Mouse (Mus musculus) Patski (cell line): ENCODE results near the gene Gng2. TPM values are rescaled to one million over a fixed set of nuclear protein-coding genes. Genes with fewer than 3 reads are reported as not detected.
"Not testable (repeated sequence)": the region's sequence is repeated elsewhere in the genome, so short reads cannot be mapped to it uniquely, and the experiment has no call there.

Experiments used
- ATAC-seq: fragments of 100-300 bp; one replicate; pipeline ENCODE4 v1.8.0; 2021
- CTCF ChIA-PET: fragments of 350-600 bp; sonication (Branson Sonifier 250); formaldehyde crosslinking; loops from one replicate; lab custom pipeline; 2022; ENCODE audit warnings: inconsistent platforms; lab: Charles Lee
- POLR2A ChIA-PET: fragments of 350-600 bp; sonication (Branson Sonifier 250); formaldehyde crosslinking; loops from one replicate; lab custom pipeline; 2022; ENCODE audit warnings: antibody characterized with exemption, inconsistent platforms; lab: Charles Lee
- DNase-seq: peaks from one replicate; pipeline ENCODE4 v3.0.0-alpha.2; 2011; ENCODE audit warnings: low read depth, low spot score
- H3K27me3 ChIP-seq: fragments of 371-371 bp; one replicate; pipeline ENCODE4 v1.5.1; 2021
- CTCF ChIP-seq: fragments of 100-300 bp; IDR thresholded peaks from one replicate; pipeline ENCODE4 v1.5.1; 2021
- in situ Hi-C: fragments of 300-500 bp; cut with MboI; formaldehyde crosslinking; loops from 3 replicates; pipeline ENCODE4 v1.11.1; 2018; ENCODE audit warnings: low pct_unique_long_range_greater_than_20kb, mixed read lengths
- polyA plus RNA-seq: library from polyadenylated mRNA; unstranded; gene quantifications from one replicate; pipeline ENCODE4 v1.2.3, GENCODE M21; 2021

The Gng2 gene
- polyA plus RNA-seq, 1 experiment from 2014 or later = 0.33 TPM

DNA sequence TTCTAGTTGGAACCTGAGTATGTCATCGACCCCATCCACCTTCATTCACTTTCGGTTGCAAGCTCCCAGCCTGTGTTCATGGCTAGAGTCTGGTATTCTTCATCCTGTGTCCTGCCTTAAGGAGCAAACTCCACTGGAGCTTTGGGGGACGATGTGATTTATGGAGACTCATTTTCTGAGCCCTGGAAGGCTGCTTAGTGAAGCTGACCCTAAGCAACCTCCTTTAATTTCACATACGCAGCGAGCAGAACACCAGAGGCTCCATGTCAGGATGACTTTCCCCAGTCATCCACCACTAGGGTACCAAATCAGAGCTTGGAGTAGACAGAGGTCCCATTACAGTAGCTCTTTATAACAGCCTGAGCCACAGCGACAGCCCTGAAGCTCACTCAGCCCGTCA, 59.9 kb downstream of the Gng2 start:
- ChIA-PET CTCF (interaction anchor here (1.0 to 1.6 kb wide), 2 partner anchors 25 to 93 kb away, joined by 3 read pairs; no protein-coding TSS in a partner anchor), POLR2A (no interaction called here)
- no peak for TF ChIP-seq CTCF
- H3K27me3 ChIP-seq = peaks cover 9% of the 10 kb centered on the region
- ATAC-seq (no peak), DNase-seq (no peak)
- in situ Hi-C loops = no loop called here

- in situ Hi-C loops = no loop called here
- H3K27me3 ChIP-seq = peaks cover 9% of the 10 kb centered on the region
- no peak for DNase-seq
- ChIA-PET CTCF (interaction anchor here (0.8 to 1.6 kb wide), 2 partner anchors 8 to 94 kb away, joined by 3 read pairs; no protein-coding TSS in a partner anchor), POLR2A (no interaction called here)
- TF ChIP-seq CTCF = no peak
- ATAC-seq = no peak
These were observed 61.1 kb downstream of the Gng2 start for GRCm38 (mm10) chr14:19916315-19916714.

DNA sequence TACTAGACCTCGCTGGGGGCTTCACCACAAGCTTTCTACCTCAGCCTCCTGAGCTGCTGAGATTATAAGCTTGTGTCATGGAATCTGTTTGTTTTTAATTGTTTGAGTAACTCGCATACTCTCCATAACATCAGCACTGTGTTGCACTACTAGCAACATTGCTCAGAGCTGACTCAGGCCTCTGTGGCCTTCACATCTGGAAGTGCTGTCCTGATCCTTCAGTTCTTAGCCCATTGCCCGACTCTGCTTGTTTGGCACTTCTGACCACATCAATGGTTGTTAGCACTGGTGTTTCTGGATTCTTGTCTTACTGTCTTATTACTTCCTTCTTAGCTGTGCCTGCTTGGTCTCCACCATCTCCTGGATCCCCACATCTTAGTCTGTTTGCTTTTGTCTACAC, 64.5 kb downstream of the Gng2 start:
- peaks cover 3% of the 10 kb centered on the region for H3K27me3 ChIP-seq
- no peak for TF ChIP-seq CTCF
- in situ Hi-C loops = no loop called here
- no peak for ATAC-seq
- no peak for DNase-seq
- ChIA-PET CTCF (interaction anchor here (1.0 kb wide), 1 partner anchor 135 kb away, joined by 3 read pairs; no protein-coding TSS in a partner anchor), POLR2A (no interaction called here)

DNA sequence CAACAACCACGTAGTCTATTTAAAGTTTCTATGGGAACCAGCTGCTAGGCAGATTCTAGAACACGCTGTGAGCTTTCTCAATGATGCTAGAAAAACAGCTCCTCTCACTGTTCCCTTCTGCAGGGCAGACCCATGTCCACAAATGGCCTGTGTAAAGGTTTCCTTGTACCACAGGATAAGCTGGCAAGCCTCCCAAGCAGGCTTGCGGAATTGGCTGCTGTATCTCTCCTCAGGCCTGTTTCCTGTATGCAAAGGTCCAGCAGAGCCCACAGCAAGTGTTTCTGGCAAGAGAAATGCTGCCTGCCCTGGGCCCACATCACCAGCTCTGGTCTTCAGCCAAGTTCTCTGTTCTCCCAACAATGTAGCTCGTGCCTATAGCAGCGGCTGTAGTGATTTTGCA, 71.8 kb downstream of the Gng2 start:
- no peaks in the 10 kb centered on the region for H3K27me3 ChIP-seq
- CTCF ChIA-PET = no interaction called here
- in situ Hi-C loops = no loop called here
- TF ChIP-seq CTCF = no peak
- POLR2A ChIA-PET = interaction anchor here (0.6 kb wide), 1 partner anchor 35 kb away, joined by 3 read pairs; no protein-coding TSS in a partner anchor
- DNase-seq = no peak
- ATAC-seq = no peak

- DNase-seq (no peak), ATAC-seq (no peak)
- ChIA-PET POLR2A (interaction anchor here (0.6 kb wide), 1 partner anchor 35 kb away, joined by 3 read pairs; no protein-coding TSS in a partner anchor), CTCF (no interaction called here)
- H3K27me3 ChIP-seq = peaks cover 4% of the 10 kb centered on the region
- no peak for TF ChIP-seq CTCF
- in situ Hi-C loops = no loop called here
These were observed 72.6 kb downstream of the Gng2 start for GRCm38 (mm10) chr14:19904821-19905220.

- CTCF ChIA-PET = interaction anchor here (2.0 kb wide), 1 partner anchor 37 kb away, joined by 4 read pairs; no protein-coding TSS in a partner anchor
- ATAC-seq = no peak
- DNase-seq = no peak
- POLR2A ChIA-PET = no interaction called here
- in situ Hi-C loops = no loop called here
- no peak for TF ChIP-seq CTCF
- H3K27me3 ChIP-seq = peaks cover 12% of the 10 kb centered on the region
These were observed 73.4 kb downstream of the Gng2 start for GRCm38 (mm10) chr14:19904031-19904430.

- peaks cover 12% of the 10 kb centered on the region for H3K27me3 ChIP-seq
- ChIA-PET POLR2A (interaction anchor here (0.6 kb wide), 1 partner anchor 64 kb away, joined by 3 read pairs; no protein-coding TSS in a partner anchor), CTCF (no interaction called here)
- in situ Hi-C loops = no loop called here
- DNase-seq (no peak), ATAC-seq (no peak)
- TF ChIP-seq CTCF = no peak
These were observed 76.9 kb downstream of the Gng2 start for GRCm38 (mm10) chr14:19900492-19900891.

DNA sequence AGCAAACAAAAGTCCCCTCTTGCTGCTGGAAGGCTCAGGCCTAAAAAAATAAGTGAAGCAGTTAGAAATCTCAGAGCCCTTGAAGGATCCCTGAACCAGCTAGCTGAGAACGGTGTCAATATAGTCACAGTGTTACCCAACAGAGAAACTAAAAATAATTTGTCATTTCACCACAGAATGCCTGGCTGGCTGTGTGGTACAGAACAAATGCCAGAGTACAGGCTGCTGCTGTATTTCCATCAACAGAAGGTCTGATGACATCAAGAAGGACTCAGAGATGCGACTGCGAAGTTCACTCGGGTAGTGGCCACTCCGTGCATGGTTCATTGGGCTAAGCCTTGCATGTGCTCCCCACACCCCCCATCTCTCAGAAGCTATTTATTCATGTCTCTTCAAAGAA, 89.9 kb downstream of the Gng2 start:
- ChIA-PET CTCF (no interaction called here), POLR2A (no interaction called here)
- DNase-seq = no peak
- TF ChIP-seq CTCF = no peak
- peaks cover 9% of the 10 kb centered on the region for H3K27me3 ChIP-seq
- ATAC-seq = no peak
- in situ Hi-C loops = no loop called here

DNA sequence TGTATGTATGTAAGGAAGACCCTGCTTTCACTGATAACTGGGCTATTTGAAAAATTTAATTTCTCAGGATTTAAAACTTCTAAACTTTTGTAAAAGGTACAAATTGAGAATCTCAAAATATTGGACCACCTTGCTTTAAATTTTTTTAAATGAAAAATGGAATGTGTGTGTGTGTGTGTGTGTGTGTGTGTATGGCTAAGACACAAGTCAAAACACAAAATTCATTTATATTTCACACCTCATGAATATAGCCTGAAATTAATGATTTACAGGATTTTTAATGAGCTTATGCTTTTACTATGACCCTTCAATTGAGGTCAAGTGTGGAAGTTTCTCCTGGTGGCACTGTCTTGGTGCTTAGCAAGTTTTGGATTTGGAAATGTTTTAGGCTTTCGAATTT, 93.0 kb downstream of the Gng2 start:
- H3K27me3 ChIP-seq, CTCF ChIA-PET, in situ Hi-C loops, POLR2A ChIA-PET, DNase-seq, ATAC-seq: not testable (repeated sequence)

DNA sequence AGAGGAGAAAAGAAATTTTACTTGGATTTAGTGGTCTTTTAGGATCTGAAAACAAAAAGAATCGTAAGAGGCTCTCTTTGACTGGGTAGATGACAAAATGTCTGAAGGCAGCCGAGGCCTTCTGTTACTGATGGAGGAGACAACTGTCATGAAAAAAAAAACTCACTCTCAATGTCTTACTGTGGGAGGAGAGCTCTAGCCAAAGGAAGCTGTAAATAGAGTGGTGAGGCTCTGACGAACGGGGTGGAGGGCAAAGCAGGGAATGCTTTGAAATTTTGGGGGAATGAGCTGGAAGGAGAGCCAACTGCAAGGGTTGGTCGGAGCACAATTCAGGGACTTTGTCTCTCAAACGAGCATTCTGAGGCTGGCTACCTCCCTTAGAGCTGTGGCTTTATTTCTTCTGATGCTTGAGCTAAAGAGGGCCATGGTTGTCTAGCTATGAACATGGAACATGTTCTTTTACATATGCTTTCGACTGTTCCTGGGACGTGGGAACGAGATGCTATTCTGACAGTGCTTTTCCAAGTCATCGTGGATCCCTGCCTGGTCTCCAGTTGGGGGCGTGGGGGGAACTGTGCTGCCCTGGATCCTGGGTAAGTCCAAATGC, 103.1 kb downstream of the Gng2 start:
- DNase-seq = no peak
- in situ Hi-C loops = no loop called here
- ChIA-PET POLR2A (no interaction called here), CTCF (interaction anchor here (1.0 kb wide), 1 partner anchor 46 kb away, joined by 4 read pairs; no protein-coding TSS in a partner anchor)
- no peak for ATAC-seq
- H3K27me3 ChIP-seq = no peaks in the 10 kb centered on the region
- no peak for TF ChIP-seq CTCF

GRCm38 (mm10) chr14:19867286-19867935, 110.0 kb downstream of the Gng2 start:
- ATAC-seq = peak; percentile 71
- TF ChIP-seq CTCF = no peak
- POLR2A ChIA-PET = no interaction called here
- no peaks in the 10 kb centered on the region for H3K27me3 ChIP-seq
- CTCF ChIA-PET = interaction anchor here (1.0 to 1.9 kb wide), 2 partner anchors 8 to 36 kb away, joined by 3 to 4 read pairs; no protein-coding TSS in a partner anchor
- DNase-seq = peak; percentile 28
- in situ Hi-C loops = no loop called here

GRCm38 (mm10) chr14:19865121-19865520, 112.3 kb downstream of the Gng2 start:
- DNase-seq, CTCF ChIA-PET, in situ Hi-C loops, POLR2A ChIA-PET, ATAC-seq, H3K27me3 ChIP-seq: not testable (repeated sequence)
